Mouse (Mus musculus): ENCODE data around the gene Vsig10l. TPM values are rescaled to one million over a fixed set of nuclear protein-coding genes. Genes with fewer than 3 reads are reported as not detected.

The Vsig10l gene
- total RNA-seq, 2 experiments from 2014 or later, result 3.3 to 4.6 TPM

- intact Hi-C loops (cut with DNase I), result no loop called here
- DNase-seq (ENCODE audit: low spot score in 2 of 2), result no peak
These were observed 11.2 kb upstream of the Vsig10l start for GRCm38 (mm10) chr7:43451726-43452125.

DNA sequence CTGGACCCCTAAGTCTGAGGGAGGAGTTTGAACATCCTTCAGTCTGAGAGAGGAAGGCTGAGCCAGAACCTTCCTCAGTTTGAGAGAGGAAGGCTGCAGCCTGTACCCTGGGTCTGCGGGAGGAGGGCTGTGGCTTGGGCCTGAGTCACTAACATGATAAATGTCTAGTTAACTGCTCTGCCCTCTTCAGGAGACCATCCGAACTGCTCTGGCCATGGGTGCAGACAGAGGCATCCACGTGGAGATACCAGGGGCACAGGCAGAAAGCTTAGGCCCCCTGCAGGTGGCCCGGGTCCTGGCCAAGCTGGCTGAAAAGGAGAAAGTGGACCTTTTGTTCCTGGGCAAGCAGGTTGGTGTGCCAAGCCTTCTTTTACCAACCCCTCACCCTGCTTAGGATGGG is 10.3 kb upstream of the Vsig10l start:
- intact Hi-C loops (cut with DNase I), result no loop called here
- no peak for DNase-seq (ENCODE audit: low spot score in 2 of 2)

DNA sequence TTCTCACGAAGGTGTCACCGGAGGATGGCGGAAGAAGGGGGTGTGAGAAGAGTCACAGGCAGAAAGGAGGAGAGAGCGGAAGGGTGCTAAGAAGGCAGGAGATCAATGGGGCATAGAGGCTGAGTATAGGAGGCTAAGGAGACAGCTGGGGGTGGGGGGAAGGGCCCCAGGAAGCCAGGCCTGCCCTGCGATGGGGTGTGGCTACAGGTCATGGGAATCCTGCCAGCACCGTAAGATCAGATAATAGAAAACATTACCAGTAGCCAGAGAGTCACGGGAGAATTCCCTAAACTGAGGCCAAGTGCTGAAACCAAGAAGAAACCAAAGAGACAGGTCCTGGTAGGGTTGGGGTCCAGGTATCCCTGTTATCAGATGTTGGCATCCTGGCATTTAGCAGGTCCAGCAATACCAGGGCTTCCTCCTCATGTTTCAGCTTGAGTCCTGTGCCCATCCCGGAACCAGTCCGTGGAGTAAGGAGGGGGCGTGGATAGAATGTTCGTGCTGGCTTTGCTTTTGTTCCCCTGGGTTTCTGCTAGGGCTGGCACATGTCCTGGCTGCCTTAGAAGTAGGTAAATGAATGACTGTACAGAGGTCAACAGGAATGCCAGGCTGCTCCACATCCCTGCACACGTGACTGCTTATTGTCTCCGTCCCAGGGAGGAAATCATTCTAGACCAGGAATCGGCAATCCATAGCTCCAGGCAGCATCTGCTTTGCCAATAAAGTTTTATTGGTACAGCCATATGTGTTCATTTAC is 9.2 kb upstream of the Vsig10l start:
- intact Hi-C loops (cut with DNase I), result no loop called here
- DNase-seq (ENCODE audit: low spot score in 2 of 2), result no peak

GRCm38 (mm10) chr7:43454371-43454770 is 8.6 kb upstream of the Vsig10l start:
- intact Hi-C loops (cut with DNase I), result no loop called here
- DNase-seq (ENCODE audit: low spot score in 2 of 2), result no peak

GRCm38 (mm10) chr7:43463976-43464375 is 1.0 kb downstream of the Vsig10l start:
- intact Hi-C loops (cut with DNase I), result loop anchor here (10.0 kb wide), 1 partner anchor 179 kb away; no protein-coding TSS in a partner anchor
- DNase-seq (ENCODE audit: low spot score in 2 of 2), result no peak

GRCm38 (mm10) chr7:43464864-43465343 is 2.0 kb downstream of the Vsig10l start:
- intact Hi-C loops (cut with DNase I), result loop anchor here (5.0 to 10.0 kb wide), 2 partner anchors 43 to 180 kb away; no protein-coding TSS in a partner anchor
- no peak for DNase-seq (ENCODE audit: low spot score in 2 of 2)

DNA sequence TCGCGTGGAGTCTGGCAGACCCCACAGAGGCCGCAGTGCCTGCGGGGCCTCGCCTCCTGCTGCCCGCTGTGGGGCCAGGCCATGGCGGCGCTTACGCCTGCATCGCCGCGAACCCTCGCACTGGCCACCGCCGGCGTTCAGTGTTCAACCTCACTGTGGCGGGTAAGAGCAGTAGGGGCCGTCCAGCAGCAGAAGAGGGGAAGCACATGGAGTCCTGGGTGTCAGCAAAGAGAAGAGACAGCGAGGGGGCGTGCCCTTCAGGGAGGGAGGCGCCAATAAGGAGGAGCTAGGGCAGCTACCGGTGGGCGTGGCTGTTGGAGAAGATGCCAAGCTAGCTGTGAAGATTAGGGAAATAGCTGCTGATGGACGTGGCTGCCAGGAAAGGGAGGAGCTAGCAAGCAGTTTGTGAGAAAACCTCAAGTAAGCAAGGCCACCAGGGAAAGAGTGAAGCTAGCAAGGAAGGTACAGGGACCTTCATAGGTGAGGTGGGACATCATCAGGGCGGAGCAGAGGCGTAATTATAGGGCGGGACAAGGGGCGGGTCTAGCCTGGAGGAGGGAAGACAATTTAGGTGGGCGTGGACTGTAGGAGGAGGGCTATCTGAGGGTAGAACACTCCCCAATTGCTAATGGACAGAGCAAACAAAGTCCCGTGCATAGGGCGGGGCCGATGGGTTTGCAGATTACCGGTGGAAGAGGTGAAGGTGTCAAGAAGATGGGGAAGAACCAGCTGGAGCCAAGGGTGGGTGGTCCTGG is 2.6 kb downstream of the Vsig10l start:
- DNase-seq (ENCODE audit: low spot score in 2 of 2), result peak; percentile 78 to 91
- intact Hi-C loops (cut with DNase I), result loop anchor here (5.0 to 10.0 kb wide), 2 partner anchors 43 to 181 kb away; no protein-coding TSS in a partner anchor

- intact Hi-C loops (cut with DNase I), result loop anchor here (5.0 to 10.0 kb wide), 2 partner anchors 44 to 181 kb away; no protein-coding TSS in a partner anchor
These were observed 3.2 kb downstream of the Vsig10l start for GRCm38 (mm10) chr7:43466099-43466694.

GRCm38 (mm10) chr7:43470373-43470772 is 7.4 kb downstream of the Vsig10l start:
- peak in 1 of 2 experiments; percentile 36 for DNase-seq (ENCODE audit: low spot score in 2 of 2)
- intact Hi-C loops (cut with DNase I), result no loop called here

More at GRCm38 (mm10) chr7:43466099-43466694, 3.2 kb downstream of the Vsig10l start:
- peak; percentile 76 to 85 for DNase-seq (ENCODE audit: low spot score in 2 of 2)

- intact Hi-C loops (cut with DNase I), result no loop called here
- no peak for DNase-seq (ENCODE audit: low spot score in 2 of 2)
These were observed 12.8 kb downstream of the Vsig10l start for GRCm38 (mm10) chr7:43475706-43476105.

GRCm38 (mm10) chr7:43476376-43476775 is 13.4 kb downstream of the Vsig10l start:
- no peak for DNase-seq (ENCODE audit: low spot score in 2 of 2)
- intact Hi-C loops (cut with DNase I), result no loop called here

DNA sequence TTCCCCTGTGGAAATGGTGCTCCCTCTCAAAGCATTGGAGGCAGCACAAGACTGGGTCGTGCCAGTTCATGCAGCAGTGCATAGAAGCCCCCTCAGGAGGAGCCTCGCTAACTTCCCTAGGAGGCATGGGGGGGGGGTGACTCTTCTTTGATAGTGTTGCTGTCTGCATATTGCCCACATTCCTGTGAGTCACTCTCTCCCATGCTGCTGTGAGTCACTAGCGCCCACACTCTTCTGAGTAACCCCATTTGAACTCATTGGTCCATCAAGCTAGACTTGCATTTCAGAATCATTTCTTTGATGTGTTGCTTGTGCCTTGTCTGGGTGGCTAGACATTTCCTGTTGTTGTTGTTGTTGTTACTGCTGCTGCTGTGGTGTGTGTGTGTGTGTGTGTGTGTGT is 18.2 kb downstream of the Vsig10l start:
- intact Hi-C loops (cut with DNase I), result no loop called here
- peak; percentile 62 to 86 for DNase-seq (ENCODE audit: low spot score in 2 of 2)

GRCm38 (mm10) chr7:43482090-43482716 is 19.3 kb downstream of the Vsig10l start:
- intact Hi-C loops (cut with DNase I), result no loop called here
- peak; percentile 46 to 63 for DNase-seq (ENCODE audit: low spot score in 2 of 2)

DNA sequence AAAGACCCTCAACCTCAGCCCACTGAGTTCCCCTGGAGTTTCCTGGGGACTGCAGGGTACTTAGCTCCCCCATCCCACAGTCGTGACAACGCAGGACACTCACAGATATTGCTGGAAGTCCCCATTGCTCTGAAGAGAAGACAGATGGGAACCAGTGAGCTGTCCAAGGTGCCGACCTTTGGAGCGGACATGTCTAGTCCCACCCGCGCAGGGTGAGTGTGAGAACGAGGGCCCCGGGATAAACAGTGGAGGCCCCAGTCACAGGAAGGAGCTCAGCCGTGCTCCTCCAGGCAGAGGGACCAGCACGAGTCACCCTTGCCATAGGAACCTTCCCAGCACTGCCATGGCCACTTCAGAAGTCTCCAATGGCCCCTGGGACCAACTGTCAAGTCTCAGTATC is 20.3 kb downstream of the Vsig10l start:
- intact Hi-C loops (cut with DNase I), result no loop called here
- DNase-seq (ENCODE audit: low spot score in 2 of 2), result no peak

DNA sequence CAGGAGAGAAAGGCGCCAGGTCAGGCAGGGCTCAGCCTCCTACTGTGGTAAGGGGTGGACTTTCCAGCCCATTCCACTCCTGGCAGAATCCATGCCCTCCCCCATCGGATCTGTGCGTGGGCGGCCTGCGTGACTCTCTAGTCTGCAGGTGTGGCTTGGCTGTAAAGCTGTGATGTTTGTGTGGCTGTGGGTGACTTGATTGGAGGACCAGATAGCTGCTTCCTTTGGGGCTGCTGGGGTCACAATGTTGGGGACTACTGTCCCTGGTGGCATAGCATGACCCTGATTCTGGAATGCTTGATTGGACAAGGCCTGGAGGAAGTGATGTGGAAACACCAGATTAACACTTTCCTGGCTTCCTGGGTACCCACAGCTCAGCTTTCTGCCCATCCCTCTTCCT is 25.7 kb downstream of the Vsig10l start:
- peak; percentile 40 to 77 for DNase-seq (ENCODE audit: low spot score in 2 of 2)
- intact Hi-C loops (cut with DNase I), result no loop called here

- DNase-seq (ENCODE audit: low spot score in 2 of 2), result no peak
- intact Hi-C loops (cut with DNase I), result no loop called here
These were observed 26.7 kb downstream of the Vsig10l start, which contains the start of gene Iglon5 for GRCm38 (mm10) chr7:43489631-43490125. Gene Iglon5 (minus strand): TSS chr7:43490075.

DNA sequence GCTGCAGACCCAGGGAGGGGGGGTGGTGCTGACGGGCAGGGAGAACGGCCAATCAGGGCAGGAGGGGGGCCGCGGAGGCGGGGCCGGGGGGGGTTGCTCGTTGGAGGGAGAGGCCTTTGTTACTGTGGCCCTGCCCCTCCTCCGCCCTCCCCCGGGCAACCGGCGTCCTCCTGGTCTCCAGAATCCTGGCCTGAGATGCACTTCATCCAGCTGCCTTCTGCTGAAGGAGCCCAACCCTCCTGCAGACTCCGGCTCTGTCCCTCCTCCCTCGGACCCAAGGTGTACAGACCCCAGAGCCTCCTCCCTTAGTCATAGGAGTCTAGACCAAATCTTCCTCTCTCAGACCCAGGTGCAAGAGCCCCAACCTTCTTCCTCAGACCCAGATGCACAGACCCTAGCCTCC is 27.2 kb downstream of the Vsig10l start:
- intact Hi-C loops (cut with DNase I), result no loop called here
- peak; percentile 75 to 78 for DNase-seq (ENCODE audit: low spot score in 2 of 2)

- DNase-seq (ENCODE audit: low spot score in 2 of 2), result no peak
- intact Hi-C loops (cut with DNase I), result no loop called here
These were observed 27.9 kb downstream of the Vsig10l start for GRCm38 (mm10) chr7:43490861-43491260.

- peak; percentile 75 to 78 for DNase-seq (ENCODE audit: low spot score in 2 of 2)
- intact Hi-C loops (cut with DNase I), result no loop called here
These were observed 32.5 kb downstream of the Vsig10l start for GRCm38 (mm10) chr7:43495343-43496021.
